Mouse (Mus musculus): ENCODE measurements around the gene Arrb1. TPM values are rescaled to one million over a fixed set of nuclear protein-coding genes. Genes with fewer than 3 reads are reported as not detected.

Arrb1 gene
- total RNA-seq, 1 experiment from 2014 or later: 48.9 TPM

GRCm38 (mm10) chr7:99579491-99580190 lies 44.4 kb downstream of the Arrb1 start:
- peak; percentile 25 for DNase-seq

GRCm38 (mm10) chr7:99580247-99580646 lies 45.0 kb downstream of the Arrb1 start:
- no peak for DNase-seq

- DNase-seq: no peak
Observed at GRCm38 (mm10) chr7:99582306-99582705, 47.0 kb downstream of the Arrb1 start.

- DNase-seq: no peak
Observed at GRCm38 (mm10) chr7:99582867-99583266, 47.6 kb downstream of the Arrb1 start.

GRCm38 (mm10) chr7:99583625-99584024 lies 48.4 kb downstream of the Arrb1 start:
- DNase-seq: peak; percentile 15

GRCm38 (mm10) chr7:99585976-99586375 lies 50.7 kb downstream of the Arrb1 start:
- DNase-seq: peak; percentile 57

- DNase-seq: peak; percentile 80
Observed at GRCm38 (mm10) chr7:99590064-99590463, 54.8 kb downstream of the Arrb1 start.

- no peak for DNase-seq
Observed at GRCm38 (mm10) chr7:99590646-99591045, 55.4 kb downstream of the Arrb1 start.

GRCm38 (mm10) chr7:99592669-99593068 lies 57.4 kb downstream of the Arrb1 start:
- no peak for DNase-seq

- DNase-seq: no peak
Observed at GRCm38 (mm10) chr7:99593868-99594803, 58.9 kb downstream of the Arrb1 start.

- DNase-seq: no peak
Observed at GRCm38 (mm10) chr7:99598722-99599121, 63.5 kb downstream of the Arrb1 start.

- peak; percentile 16 for DNase-seq
Observed at GRCm38 (mm10) chr7:99603875-99604662, 68.8 kb downstream of the Arrb1 start.

- no peak for DNase-seq
Observed at GRCm38 (mm10) chr7:99605058-99605457, 69.8 kb downstream of the Arrb1 start.

- DNase-seq: no peak
Observed at GRCm38 (mm10) chr7:99606303-99606702, 71.0 kb downstream of the Arrb1 start.

- DNase-seq: peak; percentile 78
Observed at GRCm38 (mm10) chr7:99606766-99607165, 71.5 kb downstream of the Arrb1 start.

- DNase-seq: no peak
Observed at GRCm38 (mm10) chr7:99607632-99608031, 72.4 kb downstream of the Arrb1 start.

GRCm38 (mm10) chr7:99618264-99618663 lies 83.0 kb downstream of the Arrb1 start:
- no peak for DNase-seq

- DNase-seq: peak; percentile 65
Observed at GRCm38 (mm10) chr7:99618860-99619259, 83.6 kb downstream of the Arrb1 start.

GRCm38 (mm10) chr7:99625722-99626375 lies 90.6 kb downstream of the Arrb1 start:
- peak; percentile 96 for DNase-seq

GRCm38 (mm10) chr7:99626376-99627270 lies 91.4 kb downstream of the Arrb1 start, which contains the start of gene Tpbgl:
Tpbgl (minus strand) TSS chr7:99627103.
- DNase-seq: peak; percentile 83

GRCm38 (mm10) chr7:99627366-99627765 lies 92.1 kb downstream of the Arrb1 start:
- no peak for DNase-seq
